Mouse (Mus musculus): ENCODE data around the gene Tnfrsf18.

DNA sequence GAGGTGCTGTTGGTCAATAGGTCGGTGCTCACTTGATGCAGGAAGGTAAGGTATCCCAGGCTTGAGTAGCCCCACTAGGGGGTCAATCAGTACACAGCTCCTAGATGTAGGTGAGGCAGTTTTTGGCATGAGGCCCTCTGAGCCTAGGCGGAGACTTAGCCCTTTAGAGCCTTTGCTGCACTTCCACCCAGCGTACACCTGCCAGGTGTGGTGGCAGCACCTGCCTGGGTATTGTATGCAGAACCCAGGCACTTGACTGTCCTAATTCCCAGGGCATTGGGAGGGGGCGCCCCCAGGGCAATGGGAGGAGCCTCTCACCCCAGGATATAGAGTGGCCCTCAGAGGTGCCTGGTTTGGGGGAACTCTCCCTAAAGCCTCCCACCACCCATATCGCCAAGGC lies 29.2 kb downstream of the Tnfrsf18 start:
- TF ChIP-seq GATA1 (IDR thresholded peaks at IDR 0.05; ENCODE audit: low read length) (no peak), TAL1 (IDR thresholded peaks at IDR 0.05; ENCODE audit: low read length) (no peak)

All from erythroblast, embryonic 14.5 days (primary cell).